Mouse (Mus musculus) heart, embryonic 14.5 days (tissue): Measurements from ENCODE around the gene Sag. TPM values are rescaled to one million over a fixed set of nuclear protein-coding genes. Genes with fewer than 3 reads are reported as not detected.

ENCODE experiments used
- ATAC-seq: fragments of 200-750 bp; cut with Nextera tagmentation; 2 replicates; pipeline ENCODE4 v1.8.0; 2017; ENCODE audit warnings: low read depth, moderate TSS enrichment; ENCODE audit not compliant: insufficient number of reproducible peaks, insufficient read depth, low FRiP score
- H3K27ac ChIP-seq, 2 experiments: fragments of 200-500 bp in 1 of 2; fragments of 300-500 bp in 1 of 2; sonication (generic) in 1 of 2; replicated peaks in 1 of 2; 2 replicates each; pipeline ENCODE4 v1.5.1; 2012 to 2014; ENCODE audit warnings: low read depth in 2 of 2, low read length in 2 of 2, control low read depth in 1 of 2, mild to moderate bottlenecking in 1 of 2, mixed read lengths in 1 of 2; ENCODE audit not compliant: control insufficient read depth in 1 of 2, insufficient read depth in 1 of 2
- H3K27me3 ChIP-seq: fragments of 300-500 bp; sonication (generic); 2 replicates; pipeline ENCODE4 v1.6.1; 2014; ENCODE audit warnings: mild to moderate bottlenecking, low read length, control low read depth; ENCODE audit not compliant: control insufficient read depth, insufficient read depth
- H3K36me3 ChIP-seq: fragments of 300-500 bp; sonication (generic); 2 replicates; pipeline ENCODE4 v1.6.1; 2014; ENCODE audit warnings: mild to moderate bottlenecking, control low read depth, low read length, mixed read lengths; ENCODE audit not compliant: control insufficient read depth, insufficient read depth
- H3K4me1 ChIP-seq, 2 experiments: fragments of 200-500 bp in 1 of 2; fragments of 300-500 bp in 1 of 2; sonication (generic) in 1 of 2; 2 replicates each; pipeline ENCODE4 v1.6.1; 2012 to 2014; ENCODE audit warnings: low read length in 2 of 2, control low read depth in 1 of 2, mixed read lengths in 1 of 2; ENCODE audit not compliant: control insufficient read depth in 2 of 2, insufficient read depth in 2 of 2
- H3K4me2 ChIP-seq: fragments of 300-500 bp; sonication (generic); 2 replicates; pipeline ENCODE4 v1.6.1; 2014; ENCODE audit warnings: mild to moderate bottlenecking, low read length
- H3K4me3 ChIP-seq, 2 experiments: fragments of 200-500 bp in 1 of 2; fragments of 300-500 bp in 1 of 2; sonication (generic) in 1 of 2; 2 replicates each; pipeline ENCODE4 v1.5.1; 2012 to 2014; ENCODE audit warnings: low read length in 2 of 2, mild to moderate bottlenecking in 2 of 2, control low read depth in 1 of 2, low read depth in 1 of 2, moderate library complexity in 1 of 2; ENCODE audit not compliant: control insufficient read depth in 1 of 2, insufficient read depth in 1 of 2
- H3K9ac ChIP-seq: fragments of 300-500 bp; sonication (generic); 2 replicates; pipeline ENCODE4 v1.6.1; 2014; ENCODE audit warnings: mild to moderate bottlenecking, low read length
- H3K9me3 ChIP-seq: fragments of 300-500 bp; sonication (generic); 2 replicates; pipeline ENCODE4 v1.6.1; 2016; ENCODE audit warnings: low read length, control low read depth; ENCODE audit not compliant: control insufficient read depth
- WGBS: fragments of 180-500 bp; shearing (Covaris S2); extraction: QIAGEN DNeasy Blood & Tissue Kit; methylation state at CpG from one replicate; pipeline ENCODE4 v1.1.7; 2014; 5-methylcytosine and 5-hydroxymethylcytosine counted together
- polyA plus RNA-seq: library from polyadenylated mRNA; unstranded; fragments of >200 nt; fragmentation: Nextera tagmentation; extraction: Ambion mirVana; gene quantifications from 2 replicates; pipeline ENCODE4 v1.2.1, GENCODE M21; 2014

The Sag gene
- polyA plus RNA-seq, 1 experiment from 2014 or later = 1.1 TPM

GRCm38 (mm10) chr1:87773336-87773735 lies 30.1 kb upstream of the Sag start:
- no peaks in the 10 kb centered on the region for H3K9me3 ChIP-seq
- no peak overlapping the region for H3K4me2 ChIP-seq
- WGBS = 77% methylated on average over 2 of the region's 2 CpGs
- no peak overlapping the region for H3K4me3 ChIP-seq
- H3K27ac ChIP-seq = no peak overlapping the region
- no peak for ATAC-seq
- H3K36me3 ChIP-seq = peaks cover 93% of the 10 kb centered on the region
- H3K27me3 ChIP-seq = no peaks in the 10 kb centered on the region
- no peaks in the 10 kb centered on the region for H3K4me1 ChIP-seq
- no peak overlapping the region for H3K9ac ChIP-seq

DNA sequence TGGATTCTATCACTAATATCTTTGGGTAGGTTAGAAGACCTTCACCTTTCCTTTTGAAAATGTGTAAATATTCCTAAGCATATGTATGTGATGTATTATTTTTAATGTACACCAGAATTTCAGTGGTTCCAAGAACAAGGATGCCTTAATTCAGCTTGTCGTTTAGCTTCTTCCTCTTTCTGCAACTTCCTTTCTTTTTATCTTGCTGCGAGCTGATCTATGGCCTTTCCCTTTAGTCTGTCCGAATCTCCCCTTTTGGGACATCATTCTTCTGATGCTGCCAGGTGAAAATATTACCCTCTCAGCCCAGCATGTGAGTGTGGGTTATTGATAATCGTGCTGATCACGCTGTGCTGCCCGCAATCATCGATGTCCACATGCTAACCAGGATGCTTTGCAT lies 28.6 kb upstream of the Sag start:
- WGBS = 88% methylated on average over 7 of the region's 7 CpGs
- Histone ChIP-seq H3K9me3 (no peaks in the 10 kb centered on the region), H3K36me3 (peaks cover 98% of the 10 kb centered on the region), H3K4me3 (no peak overlapping the region), H3K9ac (no peak overlapping the region), H3K27me3 (no peaks in the 10 kb centered on the region), H3K4me1 (no peaks in the 10 kb centered on the region), H3K27ac (no peak overlapping the region), H3K4me2 (no peak overlapping the region)
- ATAC-seq = no peak

- no peak overlapping the region for H3K4me2 ChIP-seq
- no peak overlapping the region for H3K27ac ChIP-seq
- H3K27me3 ChIP-seq = no peaks in the 10 kb centered on the region
- no peak overlapping the region for H3K9ac ChIP-seq
- H3K4me1 ChIP-seq = no peaks in the 10 kb centered on the region
- no peak overlapping the region for H3K4me3 ChIP-seq
- WGBS = 91% methylated on average over 5 of the region's 5 CpGs
- H3K9me3 ChIP-seq = no peaks in the 10 kb centered on the region
- peaks cover 99% of the 10 kb centered on the region for H3K36me3 ChIP-seq
- ATAC-seq = no peak
These were observed 24.2 kb upstream of the Sag start for GRCm38 (mm10) chr1:87779204-87779785.

GRCm38 (mm10) chr1:87785703-87786102 lies 17.8 kb upstream of the Sag start:
- Histone ChIP-seq H3K4me3 (no peak overlapping the region), H3K4me2 (no peak overlapping the region), H3K27ac (no peak overlapping the region), H3K9me3 (no peaks in the 10 kb centered on the region), H3K27me3 (no peaks in the 10 kb centered on the region), H3K9ac (no peak overlapping the region), H3K4me1 (no peaks in the 10 kb centered on the region), H3K36me3 (peaks cover 88% of the 10 kb centered on the region)
- no peak for ATAC-seq
- WGBS = 79% methylated on average over 8 of the region's 8 CpGs

DNA sequence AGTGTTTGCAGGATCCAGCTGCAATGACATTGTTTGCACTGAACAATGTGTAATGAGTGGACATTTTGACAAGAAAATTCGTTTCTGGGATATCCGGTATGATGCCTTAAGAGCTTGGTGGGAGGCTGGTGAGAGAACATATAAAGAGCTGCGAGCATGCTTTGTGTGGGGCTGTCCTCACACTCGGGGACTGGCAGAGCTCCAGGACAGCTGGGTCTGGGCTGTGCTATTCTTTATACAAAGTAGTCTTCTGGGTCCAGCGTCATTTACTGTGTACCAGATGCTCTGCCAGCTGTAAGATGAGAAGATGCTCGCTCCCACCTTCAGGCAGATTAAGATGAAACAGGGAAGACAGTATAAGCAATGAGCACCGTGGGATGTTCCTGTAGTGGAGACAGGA lies 17.2 kb upstream of the Sag start:
- Histone ChIP-seq H3K36me3 (peaks cover 88% of the 10 kb centered on the region), H3K4me1 (no peaks in the 10 kb centered on the region), H3K27ac (no peak overlapping the region), H3K9me3 (no peaks in the 10 kb centered on the region), H3K9ac (no peak overlapping the region), H3K27me3 (no peaks in the 10 kb centered on the region), H3K4me3 (no peak overlapping the region), H3K4me2 (no peak overlapping the region)
- ATAC-seq = no peak
- 81% methylated on average over 7 of the region's 7 CpGs for WGBS

- ATAC-seq = no peak
- no peak overlapping the region for H3K27ac ChIP-seq
- H3K4me1 ChIP-seq = no peaks in the 10 kb centered on the region
- no peaks in the 10 kb centered on the region for H3K9me3 ChIP-seq
- no peak overlapping the region for H3K4me3 ChIP-seq
- H3K27me3 ChIP-seq = no peaks in the 10 kb centered on the region
- H3K36me3 ChIP-seq = peaks cover 80% of the 10 kb centered on the region
- 94% methylated on average over 8 of the region's 8 CpGs for WGBS
- no peak overlapping the region for H3K4me2 ChIP-seq
- no peak overlapping the region for H3K9ac ChIP-seq
These were observed 13.8 kb upstream of the Sag start for GRCm38 (mm10) chr1:87789665-87790064.

GRCm38 (mm10) chr1:87792438-87793137 lies 10.9 kb upstream of the Sag start:
- Histone ChIP-seq H3K27me3 (no peaks in the 10 kb centered on the region), H3K4me2 (no peak overlapping the region), H3K4me3 (no peak overlapping the region), H3K9me3 (no peaks in the 10 kb centered on the region), H3K9ac (no peak overlapping the region), H3K4me1 (no peaks in the 10 kb centered on the region), H3K27ac (no peak overlapping the region), H3K36me3 (peaks cover 59% of the 10 kb centered on the region)
- no peak for ATAC-seq
- WGBS = 83% methylated on average over 4 of the region's 4 CpGs

GRCm38 (mm10) chr1:87793138-87793449 lies 10.4 kb upstream of the Sag start:
- Histone ChIP-seq H3K9me3 (no peaks in the 10 kb centered on the region), H3K4me1 (no peaks in the 10 kb centered on the region), H3K36me3 (peaks cover 56% of the 10 kb centered on the region), H3K27me3 (no peaks in the 10 kb centered on the region), H3K9ac (no peak overlapping the region), H3K4me2 (no peak overlapping the region), H3K4me3 (no peak overlapping the region), H3K27ac (no peak overlapping the region)
- WGBS = 87% methylated on average over 6 of the region's 6 CpGs
- no peak for ATAC-seq
